8 mouse cellular contexts compared by ENCODE assay signal in the genomic region with DNA sequence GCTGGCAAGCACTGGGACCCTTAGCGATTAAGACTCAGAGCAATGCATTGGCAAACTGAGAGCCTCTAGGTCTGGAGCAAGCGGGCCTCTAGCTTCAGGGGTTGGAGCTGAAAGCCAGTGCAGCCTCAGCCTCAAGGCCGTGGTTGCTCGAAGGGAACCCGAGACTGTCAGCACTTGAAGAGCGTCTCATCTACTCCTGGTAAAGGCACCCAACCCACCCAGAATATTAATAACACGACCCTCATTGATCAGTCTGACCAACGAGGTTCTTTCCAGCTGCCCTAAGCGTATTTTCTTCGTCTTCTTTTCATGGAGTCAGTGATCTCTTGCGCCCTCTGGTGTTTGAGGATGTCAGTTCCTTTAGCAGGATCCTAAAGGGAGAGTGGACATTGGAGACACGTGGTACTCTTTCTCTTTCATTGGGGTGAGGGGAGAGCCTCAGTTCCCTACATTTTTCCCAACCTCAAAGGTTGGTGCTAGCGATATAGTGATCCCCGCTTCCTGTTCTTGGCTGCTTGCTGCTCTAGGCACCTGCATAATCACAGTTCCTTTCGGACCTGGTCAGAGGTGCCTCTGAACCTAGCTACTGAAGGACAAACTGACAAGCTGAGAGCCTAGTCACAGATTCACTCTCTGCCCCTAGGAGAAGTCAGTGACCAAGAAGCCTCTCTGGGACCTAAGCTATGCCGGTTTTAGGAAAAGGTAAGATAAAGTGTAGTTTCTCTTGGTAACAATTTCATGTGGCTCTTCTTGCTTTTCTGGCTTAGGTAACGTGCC.
DNase-seq lines count a peak whose midpoint lies in the region; ATAC-seq and TF ChIP-seq lines count a peak whose summit lies in the region.

No protein-coding gene starts in this region.

- no peak for TF ChIP-seq POLR2A in CH12.LX (IDR thresholded peaks at IDR 0.05; ENCODE audit: low read depth, low read length)

- H3K9ac ChIP-seq in CH12.LX (ENCODE audit: insufficient read depth, low read depth) = no peak overlapping the region
- no peak overlapping the region for H3K9ac ChIP-seq in embryonic facial prominence, embryonic 15.5 days
- no peak overlapping the region for H3K9ac ChIP-seq in liver, embryonic 12.5 days
- 0 out of 2 replicates have a peak overlapping the region, but pooled peaks have one; percentile 24 for H3K9ac ChIP-seq in stomach, postnatal 0 days (ENCODE audit: low read length)

- in situ Hi-C loops in CH12.LX (cut with MboI; ENCODE audit: low pct_ligation_motif_present, low pct_unique_long_range_greater_than_20kb, low sequenced_read_pairs) = no loop called here

- no peaks in the 10 kb centered on the region for H3K36me3 ChIP-seq in CH12.LX (replicated peaks in 1 of 2; ENCODE audit: control insufficient read depth in 1 of 2, insufficient read depth in 1 of 2, low read length in 1 of 2)
- no peaks in the 10 kb centered on the region for H3K36me3 ChIP-seq in embryonic facial prominence, embryonic 15.5 days
- H3K36me3 ChIP-seq in liver, embryonic 12.5 days = no peaks in the 10 kb centered on the region
- no peaks in the 10 kb centered on the region for H3K36me3 ChIP-seq in stomach, postnatal 0 days (ENCODE audit: control insufficient read depth, insufficient read depth, low read length)

- H3K4me3 ChIP-seq in CH12.LX (replicated peaks in 1 of 3; ENCODE audit: low read depth in 2 of 3, low read length in 2 of 3, poor library complexity in 1 of 3) = no peak overlapping the region
- peak overlapping the region; percentile 22 for H3K4me3 ChIP-seq in embryonic facial prominence, embryonic 15.5 days (replicated peaks)
- H3K4me3 ChIP-seq in liver, embryonic 12.5 days = no peak overlapping the region
- no peak overlapping the region for H3K4me3 ChIP-seq in stomach, postnatal 0 days (ENCODE audit: low read depth, low read length)

- dilution Hi-C loops in CH12.LX (cut with MboI; ENCODE audit: extremely low pct_ligation_motif_present, extremely low pct_unique_long_range_greater_than_20kb, low sequenced_read_pairs) = no loop called here

- no peak overlapping the region for H3K27ac ChIP-seq in CH12.LX (ENCODE audit: insufficient read depth, low read depth)
- H3K27ac ChIP-seq in embryonic facial prominence, embryonic 15.5 days (replicated peaks) = no peak overlapping the region
- H3K27ac ChIP-seq in liver, embryonic 12.5 days = no peak overlapping the region
- no peak overlapping the region for H3K27ac ChIP-seq in stomach, postnatal 0 days (replicated peaks)

- DNase-seq in CH12.LX (ENCODE audit: extremely low read depth) = no peak
- DNase-seq in brain, adult 2 months (ENCODE audit: low read depth, low spot score) = peak; percentile 77
- DNase-seq in heart, postnatal 10 days = peak; percentile 72 to 86
- peak; percentile 61 to 85 for DNase-seq in kidney, postnatal 36 days
- peak; percentile 73 for DNase-seq in neural tube, embryonic 10.5 days (ENCODE audit: extremely low spot score, low spot score)
- DNase-seq in stomach, postnatal 0 days (ENCODE audit: low spot score) = peak; percentile 72

- no peaks in the 10 kb centered on the region for H3K4me1 ChIP-seq in CH12.LX (ENCODE audit: control insufficient read depth in 1 of 2, insufficient read depth in 2 of 2)
- H3K4me1 ChIP-seq in embryonic facial prominence, embryonic 15.5 days = 0 out of 2 replicates have a peak, but pooled peaks cover 4% of the 10 kb centered on the region
- no peaks in the 10 kb centered on the region for H3K4me1 ChIP-seq in liver, embryonic 12.5 days
- H3K4me1 ChIP-seq in stomach, postnatal 0 days (replicated peaks; ENCODE audit: control insufficient read depth, insufficient read depth) = no peaks in the 10 kb centered on the region

- peak; percentile 46 for TF ChIP-seq RAD21 in CH12.LX (IDR thresholded peaks at IDR 0.05; ENCODE audit: low read depth, low read length)

- no peaks in the 10 kb centered on the region for H3K79me2 ChIP-seq in CH12.LX (replicated peaks; ENCODE audit: control insufficient read depth, extremely low read depth, insufficient read depth, poor library complexity, severe bottlenecking)

- no peak overlapping the region for H3K4me2 ChIP-seq in CH12.LX (ENCODE audit: insufficient read depth, low read depth, poor library complexity, severe bottlenecking)
- H3K4me2 ChIP-seq in embryonic facial prominence, embryonic 15.5 days (replicated peaks) = peak overlapping the region; percentile 34
- peak overlapping the region; percentile 15 for H3K4me2 ChIP-seq in liver, embryonic 12.5 days
- H3K4me2 ChIP-seq in stomach, postnatal 0 days (replicated peaks; ENCODE audit: low read depth) = peak overlapping the region; percentile 35

- no peaks in the 10 kb centered on the region for H3K27me3 ChIP-seq in CH12.LX (replicated peaks)
- H3K27me3 ChIP-seq in embryonic facial prominence, embryonic 15.5 days = no peaks in the 10 kb centered on the region
- no peaks in the 10 kb centered on the region for H3K27me3 ChIP-seq in liver, embryonic 12.5 days (replicated peaks)
- no peaks in the 10 kb centered on the region for H3K27me3 ChIP-seq in stomach, postnatal 0 days (ENCODE audit: control insufficient read depth, insufficient read depth, low read length)

- 25% methylated on average over 17 of the region's 17 CpGs for WGBS in embryonic facial prominence, embryonic 15.5 days
- WGBS in liver, embryonic 12.5 days (ENCODE audit: insufficient replicate concordance) = 26% methylated on average over 17 of the region's 17 CpGs
- WGBS in stomach, postnatal 0 days = 28% methylated on average over 17 of the region's 17 CpGs

- ATAC-seq in embryonic facial prominence, embryonic 15.5 days (ENCODE audit: insufficient number of reproducible peaks, low FRiP score, low TSS enrichment, low read depth) = peak; percentile 29; the same call in 1 of the 2 replicates
- ATAC-seq in liver, embryonic 12.5 days = peak; percentile 42; the same call in 1 of the 2 replicates
- ATAC-seq in stomach, postnatal 0 days (ENCODE audit: low FRiP score, low TSS enrichment) = peak; percentile 68; the same call in 1 of the 2 replicates

- intact Hi-C loops in heart, postnatal 10 days (cut with DNase I) = loop anchor here (1.0 kb wide), 2 partner anchors 86 to 155 kb away; no protein-coding TSS in a partner anchor

- peak in 1 of 2 experiments; percentile 62; a peak in 2 of 4 replicates for TF ChIP-seq CTCF in CH12.LX (conservative IDR thresholded peaks at IDR 0.05 in 1 of 2, IDR thresholded peaks at IDR 0.05 in 1 of 2; ENCODE audit: low read depth in 2 of 2, low read length in 2 of 2)
- TF ChIP-seq CTCF in stomach, postnatal 0 days (IDR thresholded peaks at IDR 0.05; ENCODE audit: low read depth) = peak; percentile 96

- H3K9me3 ChIP-seq in CH12.LX (replicated peaks; ENCODE audit: low read length) = peaks cover 55% of the 10 kb centered on the region
- H3K9me3 ChIP-seq in embryonic facial prominence, embryonic 15.5 days (replicated peaks) = no peaks in the 10 kb centered on the region
- H3K9me3 ChIP-seq in liver, embryonic 12.5 days (replicated peaks) = no peaks in the 10 kb centered on the region
- no peaks in the 10 kb centered on the region for H3K9me3 ChIP-seq in stomach, postnatal 0 days (ENCODE audit: control insufficient read depth, low read length)

- no peak for TF ChIP-seq EP300 in CH12.LX (IDR thresholded peaks at IDR 0.05; ENCODE audit: low read length)
- TF ChIP-seq EP300 in stomach, postnatal 0 days (optimal IDR thresholded peaks at IDR 0.05) = no peak

TF ChIP-seq in CH12.LX, 34 proteins besides CTCF, POLR2A, EP300 and RAD21:
- TF ChIP-seq MXI1 (IDR thresholded peaks at IDR 0.05; ENCODE audit: low read depth, low read length) (no peak), MAX (IDR thresholded peaks at IDR 0.05; ENCODE audit: low read length) (peak; percentile 42; the same call in 1 of the 2 replicates), CHD1 (IDR thresholded peaks at IDR 0.05; ENCODE audit: low read depth, low read length) (no peak), USF2 (conservative IDR thresholded peaks at IDR 0.05; ENCODE audit: low read depth, low read length) (no peak), SMC3 (IDR thresholded peaks at IDR 0.05; ENCODE audit: low read depth, low read length) (peak; percentile 74), ETS1 (conservative IDR thresholded peaks at IDR 0.05; ENCODE audit: low read depth, low read length) (no peak), SIN3A (IDR thresholded peaks at IDR 0.05; ENCODE audit: low read length) (no peak), TBP (conservative IDR thresholded peaks at IDR 0.05; ENCODE audit: low read depth, low read length) (no peak), PAX5 (IDR thresholded peaks at IDR 0.05; ENCODE audit: low read length) (no peak)
TF ChIP-seq in CH12.LX: peak in this region for 2.
